In the genomic region with DNA sequence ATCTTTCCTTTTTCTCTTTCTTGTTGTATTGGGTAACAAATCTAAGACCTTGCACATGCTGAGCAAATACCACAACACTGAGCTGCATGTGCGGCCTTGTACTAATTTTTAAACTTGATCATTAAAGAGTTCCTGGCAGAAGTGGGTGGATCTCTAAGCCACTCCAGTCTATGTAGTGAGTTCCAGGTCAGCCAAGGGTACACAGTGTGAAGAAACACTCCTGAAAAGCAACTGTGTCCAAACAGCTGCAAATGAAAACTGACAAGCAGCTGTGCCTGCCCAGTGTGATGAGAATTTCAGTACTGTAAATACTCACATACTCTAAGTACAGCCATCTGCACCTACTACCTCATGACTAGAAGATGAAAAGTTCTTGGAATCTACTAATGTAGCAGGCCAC, we compare ENCODE assay signal across 12 mouse cellular contexts. TPM values are rescaled to one million over a fixed set of nuclear protein-coding genes. Genes with fewer than 3 reads are reported as not detected.
DNase-seq lines count a peak whose midpoint lies in the region.
"Had no signal": no experiment of that assay in that cellular context is flagged by ENCODE, and none has a peak within 500 bp of the region (broad histone marks: within the 10 kb centered on the region; RNA-seq: fewer than 3 reads in every experiment).

No protein-coding gene starts in this region.

- peak; percentile 28 for DNase-seq in adrenal gland, postnatal 14 days
- no peak for DNase-seq in adrenal gland, postnatal 4 days (ENCODE audit: low spot score in 2 of 2)
- peak; percentile 67 for DNase-seq in adipocyte (ENCODE audit: low spot score)
- peak; percentile 74 for DNase-seq in fat pad, adult 2 months (ENCODE audit: extremely low read depth, low read depth, low spot score)
- DNase-seq in layer of hippocampus, postnatal 36 days, result no peak
- no peak for DNase-seq in urinary bladder, postnatal 14 days (ENCODE audit: low spot score)
- DNase-seq: adrenal gland, postnatal 25 days; cerebellum, adult 11-12 months; cerebellum, adult 2 months; cerebellum, adult 9-10 months; cerebellum, postnatal 10 days; cerebellum, postnatal 25 days had no signal

RNA-seq across cellular contexts. Expression of gene Lrig2, which starts 21.5 kb away (rescaled TPM):
- total RNA-seq in adrenal gland, postnatal 14 days (2021), result 17.4 and 19.0 TPM in 2 replicates
- total RNA-seq in adrenal gland, postnatal 4 days (2021), result 10 to 100 TPM; 23.5 to 26.2 TPM
- total RNA-seq in layer of hippocampus, postnatal 36 days (2021), result 10 to 100 TPM; 34.2 to 35.9 TPM

Comparison
In these comparisons a context has a peak if more than half of its experiments do, and no peak if none do; other contexts are left out.
1. DNase-seq: peak in adrenal gland, postnatal 14 days (single experiment), adipocyte (single experiment) and fat pad, adult 2 months (single experiment); none in adrenal gland, postnatal 4 days (0 of 2), layer of hippocampus, postnatal 36 days (0 of 2) and urinary bladder, postnatal 14 days (single experiment).